Comparison of ENCODE assay signal across 1 mouse cellular context in genomic region chr10:66907842-66908241, GRCm38 (mm10).
TF ChIP-seq lines count a peak whose summit lies in the region.

No protein-coding gene starts in this region.

TF ChIP-seq in MEL, 35 proteins besides CTCF, POLR2A, EP300 and RAD21 (continued from another document):
- TF ChIP-seq POLR2AphosphoS5 (IDR thresholded peaks at IDR 0.05; ENCODE audit: borderline replicate concordance, low read depth, low read length), result no peak
